Mouse (Mus musculus) CD8-positive naive resting alpha-beta T cell, adult 57 days (primary cell): Measurements from ENCODE around the gene Tubgcp5. TPM values are rescaled to one million over a fixed set of nuclear protein-coding genes. Genes with fewer than 3 reads are reported as not detected.

Experiments used
- total RNA-seq: library from RNA; stranded (reverse); gene quantifications from one replicate; pipeline ENCODE4 v1.2.4, GENCODE M21; 2023

The Tubgcp5 gene
- total RNA-seq, result 33.8 TPM

DNA sequence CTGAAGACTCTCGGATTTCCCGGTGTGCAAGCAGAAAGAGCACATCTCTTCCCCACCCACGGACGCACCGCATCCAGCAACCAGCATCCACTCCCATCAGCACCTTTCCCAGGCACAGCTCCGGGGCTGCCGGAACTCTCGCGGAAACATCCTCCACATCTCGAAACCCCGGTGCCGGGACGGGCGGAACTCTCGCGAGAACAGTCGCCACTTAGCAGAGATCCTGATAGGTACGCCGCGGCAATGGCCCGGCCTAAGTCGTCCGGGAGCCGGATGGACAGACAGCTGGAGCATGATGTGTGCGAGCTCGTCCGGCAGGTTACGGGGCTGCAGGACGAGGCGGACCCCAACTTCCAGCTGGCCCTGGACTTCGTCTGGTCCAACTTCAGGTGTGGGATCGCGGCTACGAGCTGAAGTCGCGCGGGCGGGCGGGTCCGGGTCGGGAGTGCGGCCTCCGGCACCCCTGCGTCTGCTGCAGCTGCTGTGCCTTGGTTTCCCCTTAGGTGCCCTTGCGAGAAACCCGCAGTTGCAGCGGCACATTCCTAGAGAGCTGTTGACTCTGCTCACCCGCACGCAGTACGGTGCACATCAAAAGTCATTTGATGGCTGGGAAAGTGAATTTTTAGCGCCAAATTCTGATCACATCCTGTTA, at the start of gene Tubgcp5:
Tubgcp5 (plus strand) TSS at position 203 of the 652 bp plus-strand sequence.

GRCm38 (mm10) chr7:55767926-55768325, 26.0 kb upstream of the Tubgcp5 start, which contains the start of gene Siglech:
TSS of gene Siglech (plus strand) at chr7:55768178.

GRCm38 (mm10) chr7:55841445-55841844, 47.5 kb downstream of the Tubgcp5 start, which contains the start of gene Cyfip1:
TSS of gene Cyfip1 (plus strand) at chr7:55841745.

Other genes with a start within 250 kb of the Tubgcp5 start
- gene Siglech, start 26.0 kb upstream of the Tubgcp5 start, total RNA-seq, result 2.2 TPM
- 8.2 TPM for gene Cyfip1, start 47.6 kb downstream of the Tubgcp5 start, total RNA-seq
- 34.3 TPM for gene Nipa2, start 168.3 kb downstream of the Tubgcp5 start, total RNA-seq
- gene Nipa1, start 225.8 kb downstream of the Tubgcp5 start, total RNA-seq, result 1.9 TPM